Mouse (Mus musculus): ENCODE results near the gene Maip1.

The Maip1 gene

GRCm38 (mm10) chr1:57428368-57429308, 22.5 kb downstream of the Maip1 start:
- DNase-seq (ENCODE audit: low spot score), result peak; percentile 60

GRCm38 (mm10) chr1:57429786-57430483, 23.8 kb downstream of the Maip1 start:
- no peak for DNase-seq (ENCODE audit: low spot score)

GRCm38 (mm10) chr1:57433141-57433540, 27.0 kb downstream of the Maip1 start:
- no peak for DNase-seq (ENCODE audit: low spot score)

- no peak for DNase-seq (ENCODE audit: low spot score)
Measured at GRCm38 (mm10) chr1:57436408-57436807, 30.3 kb downstream of the Maip1 start.

- DNase-seq (ENCODE audit: low spot score), result no peak
Measured at GRCm38 (mm10) chr1:57436954-57437353, 30.8 kb downstream of the Maip1 start.

GRCm38 (mm10) chr1:57439026-57439425, 32.9 kb downstream of the Maip1 start:
- no peak for DNase-seq (ENCODE audit: low spot score)

- DNase-seq (ENCODE audit: low spot score), result no peak
Measured at GRCm38 (mm10) chr1:57440771-57441170, 34.6 kb downstream of the Maip1 start.

- no peak for DNase-seq (ENCODE audit: low spot score)
Measured at GRCm38 (mm10) chr1:57445679-57446078, 39.6 kb downstream of the Maip1 start.

- no peak for DNase-seq (ENCODE audit: low spot score)
Measured at GRCm38 (mm10) chr1:57450241-57450640, 44.1 kb downstream of the Maip1 start.

GRCm38 (mm10) chr1:57460305-57460940, 54.3 kb downstream of the Maip1 start:
- no peak for DNase-seq (ENCODE audit: low spot score)

All from MN1 (cell line).